Mouse (Mus musculus) brain, embryonic 14.5 days (tissue): ENCODE measurements around the gene Fgf11.

Experiments used
- CTCF ChIP-seq: fragments of 200-500 bp; IDR thresholded peaks from 2 replicates; pipeline ENCODE4 v1.5.1; 2012; ENCODE audit warnings: inconsistent platforms, mild to moderate bottlenecking, moderate library complexity, borderline replicate concordance; ENCODE audit not compliant: insufficient read depth, insufficient read length; ENCODE audit errors: extremely low read depth
- POLR2A ChIP-seq: fragments of 200-500 bp; IDR thresholded peaks from 2 replicates; pipeline ENCODE4 v1.6.1; 2012; ENCODE audit warnings: mild to moderate bottlenecking, inconsistent platforms, borderline replicate concordance; ENCODE audit not compliant: poor library complexity, insufficient read depth, insufficient read length, severe bottlenecking; ENCODE audit errors: extremely low read depth

DNA sequence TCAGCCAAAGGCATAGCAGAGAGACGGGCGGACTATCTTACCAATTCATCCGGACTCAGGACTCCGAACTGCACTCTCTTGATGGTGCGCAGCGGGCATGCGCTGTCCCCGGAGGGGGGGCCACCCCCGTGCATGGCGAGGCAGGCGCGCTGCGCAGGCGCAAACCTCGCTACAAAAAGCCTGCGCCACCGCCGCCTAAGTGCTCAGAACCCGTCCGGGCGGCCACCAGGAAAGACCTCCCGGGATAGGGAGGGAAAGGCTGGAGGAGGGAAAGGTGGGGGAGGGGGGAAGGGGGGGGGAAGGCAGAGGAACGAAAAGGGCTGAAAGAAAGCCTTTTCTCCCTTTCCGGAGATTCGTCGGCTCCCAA, 43.6 kb downstream of the Fgf11 start:
- TF ChIP-seq POLR2A: no peak
- no peak for TF ChIP-seq CTCF
